Mouse (Mus musculus) embryonic facial prominence, embryonic 14.5 days (tissue): ENCODE measurements around the gene Creb5. TPM values are rescaled to one million over a fixed set of nuclear protein-coding genes. Genes with fewer than 3 reads are reported as not detected.

ENCODE experiments used
- ATAC-seq: fragments of 200-750 bp; cut with Nextera tagmentation; 2 replicates; pipeline ENCODE4 v1.8.0; 2017; ENCODE audit warnings: low read depth, moderate number of reproducible peaks, moderate TSS enrichment
- DNase-seq: peaks from one replicate; pipeline ENCODE4 v3.0.0-alpha.2; 2015; ENCODE audit warnings: low spot score
- H3K27ac ChIP-seq: fragments of 300-500 bp; sonication (generic); replicated peaks from 2 replicates; pipeline ENCODE4 v1.5.1; 2014; ENCODE audit warnings: low read depth, mild to moderate bottlenecking, low read length, moderate library complexity
- H3K27me3 ChIP-seq: fragments of 300-500 bp; sonication (generic); replicated peaks from 2 replicates; pipeline ENCODE4 v1.6.1; 2014; ENCODE audit warnings: low read length; ENCODE audit not compliant: control insufficient read depth, insufficient read depth
- H3K36me3 ChIP-seq: fragments of 300-500 bp; sonication (generic); 2 replicates; pipeline ENCODE4 v1.6.1; 2014; ENCODE audit warnings: low read length, mixed read lengths; ENCODE audit not compliant: control insufficient read depth, insufficient read depth
- H3K4me1 ChIP-seq: fragments of 300-500 bp; sonication (generic); 2 replicates; pipeline ENCODE4 v1.6.1; 2014; ENCODE audit warnings: antibody characterized with exemption, low read length; ENCODE audit not compliant: control insufficient read depth, insufficient read depth
- H3K4me2 ChIP-seq: fragments of 300-500 bp; sonication (generic); 2 replicates; pipeline ENCODE4 v1.6.1; 2014; ENCODE audit warnings: low read depth, mild to moderate bottlenecking, low read length, moderate library complexity, mixed read lengths
- H3K4me3 ChIP-seq: fragments of 300-500 bp; sonication (generic); 2 replicates; pipeline ENCODE4 v1.5.1; 2014; ENCODE audit warnings: low read depth, mild to moderate bottlenecking, low read length
- H3K9ac ChIP-seq: fragments of 300-500 bp; sonication (generic); 2 replicates; pipeline ENCODE4 v1.6.1; 2014; ENCODE audit warnings: low read depth, mild to moderate bottlenecking, low read length, moderate library complexity, mixed read lengths
- H3K9me3 ChIP-seq: fragments of 300-500 bp; sonication (generic); 2 replicates; pipeline ENCODE4 v1.6.1; 2016; ENCODE audit warnings: low read length; ENCODE audit not compliant: control insufficient read depth
- WGBS: fragments of 180-500 bp; shearing (Covaris S2); extraction: QIAGEN DNeasy Blood & Tissue Kit; methylation state at CpG from one replicate; pipeline ENCODE4 v1.1.7; 2014; 5-methylcytosine and 5-hydroxymethylcytosine counted together
- polyA plus RNA-seq: library from polyadenylated mRNA; unstranded; fragments of >200 nt; fragmentation: Nextera tagmentation; extraction: Ambion mirVana; gene quantifications from 2 replicates; pipeline ENCODE4 v1.2.1, GENCODE M21; 2014

The Creb5 gene
- polyA plus RNA-seq, 1 experiment from 2014 or later, result 22.8 TPM

- Histone ChIP-seq H3K4me1 (peaks cover 8% of the 10 kb centered on the region), H3K9ac (no peak overlapping the region), H3K36me3 (no peaks in the 10 kb centered on the region), H3K4me3 (no peak overlapping the region), H3K27me3 (no peaks in the 10 kb centered on the region), H3K27ac (no peak overlapping the region), H3K4me2 (no peak overlapping the region), H3K9me3 (no peaks in the 10 kb centered on the region)
- ATAC-seq (no peak), DNase-seq (no peak)
- 66% methylated on average over 2 of the region's 2 CpGs for WGBS
Measured at GRCm38 (mm10) chr6:53596402-53596801, 309.3 kb downstream of the Creb5 start.

- no peak overlapping the region for H3K4me3 ChIP-seq
- no peak overlapping the region for H3K27ac ChIP-seq
- DNase-seq, result no peak
- H3K4me1 ChIP-seq, result peaks cover 11% of the 10 kb centered on the region; the same call in 1 of the 2 replicates
- WGBS, result 81% methylated on average over 3 of the region's 3 CpGs
- H3K9me3 ChIP-seq, result no peaks in the 10 kb centered on the region
- H3K4me2 ChIP-seq, result no peak overlapping the region
- no peaks in the 10 kb centered on the region for H3K27me3 ChIP-seq
- H3K9ac ChIP-seq, result no peak overlapping the region
- H3K36me3 ChIP-seq, result no peaks in the 10 kb centered on the region
- no peak for ATAC-seq
Measured at GRCm38 (mm10) chr6:53603041-53603440, 316.0 kb downstream of the Creb5 start.

- H3K36me3 ChIP-seq, result no peaks in the 10 kb centered on the region
- H3K27ac ChIP-seq, result no peak overlapping the region
- peaks cover 11% of the 10 kb centered on the region; the same call in 1 of the 2 replicates for H3K4me1 ChIP-seq
- no peak overlapping the region for H3K4me3 ChIP-seq
- no peak for ATAC-seq
- H3K27me3 ChIP-seq, result no peaks in the 10 kb centered on the region
- no peak overlapping the region for H3K4me2 ChIP-seq
- no peak for DNase-seq
- H3K9ac ChIP-seq, result no peak overlapping the region
- WGBS, result 64% methylated on average over 5 of the region's 5 CpGs
- H3K9me3 ChIP-seq, result no peaks in the 10 kb centered on the region
Measured at GRCm38 (mm10) chr6:53603695-53604094, 316.6 kb downstream of the Creb5 start.

- ATAC-seq, result no peak
- Histone ChIP-seq H3K4me1 (peaks cover 11% of the 10 kb centered on the region; the same call in 1 of the 2 replicates), H3K9ac (no peak overlapping the region), H3K4me3 (no peak overlapping the region), H3K36me3 (no peaks in the 10 kb centered on the region), H3K9me3 (no peaks in the 10 kb centered on the region), H3K27ac (no peak overlapping the region), H3K27me3 (no peaks in the 10 kb centered on the region), H3K4me2 (no peak overlapping the region)
- DNase-seq, result no peak
- 54% methylated on average over 3 of the region's 3 CpGs for WGBS
Measured at GRCm38 (mm10) chr6:53604386-53604785, 317.3 kb downstream of the Creb5 start.

- 83% methylated on average over 2 of the region's 2 CpGs for WGBS
- no peak overlapping the region for H3K27ac ChIP-seq
- no peaks in the 10 kb centered on the region for H3K36me3 ChIP-seq
- peaks cover 11% of the 10 kb centered on the region; the same call in 1 of the 2 replicates for H3K4me1 ChIP-seq
- no peak for ATAC-seq
- no peaks in the 10 kb centered on the region for H3K9me3 ChIP-seq
- H3K27me3 ChIP-seq, result no peaks in the 10 kb centered on the region
- DNase-seq, result no peak
- no peak overlapping the region for H3K9ac ChIP-seq
- H3K4me3 ChIP-seq, result no peak overlapping the region
- H3K4me2 ChIP-seq, result no peak overlapping the region
Measured at GRCm38 (mm10) chr6:53605184-53605583, 318.1 kb downstream of the Creb5 start.

GRCm38 (mm10) chr6:53611451-53611945 lies 324.4 kb downstream of the Creb5 start:
- DNase-seq, result no peak
- Histone ChIP-seq H3K4me1 (peaks cover 19% of the 10 kb centered on the region; the same call in 1 of the 2 replicates), H3K4me2 (no peak overlapping the region), H3K9me3 (no peaks in the 10 kb centered on the region), H3K4me3 (no peak overlapping the region), H3K36me3 (peaks cover 7% of the 10 kb centered on the region; the same call in 1 of the 2 replicates), H3K27me3 (no peaks in the 10 kb centered on the region), H3K27ac (no peak overlapping the region), H3K9ac (no peak overlapping the region)
- WGBS, result 62% methylated on average over 5 of the region's 5 CpGs
- ATAC-seq, result no peak

GRCm38 (mm10) chr6:53612681-53613080 lies 325.6 kb downstream of the Creb5 start:
- Histone ChIP-seq H3K4me2 (peak overlapping the region; percentile 40), H3K27ac (no peak overlapping the region; the same call in 1 of the 2 replicates), H3K36me3 (peaks cover 7% of the 10 kb centered on the region; the same call in 1 of the 2 replicates), H3K9me3 (no peaks in the 10 kb centered on the region), H3K4me3 (no peak overlapping the region), H3K27me3 (no peaks in the 10 kb centered on the region), H3K9ac (no peak overlapping the region), H3K4me1 (peaks cover 19% of the 10 kb centered on the region; the same call in 1 of the 2 replicates)
- ATAC-seq (no peak), DNase-seq (no peak)
- WGBS, result 15% methylated on average over 6 of the region's 6 CpGs

GRCm38 (mm10) chr6:53615440-53616211 lies 328.6 kb downstream of the Creb5 start:
- peak; percentile 55 for DNase-seq
- no peak overlapping the region; the same call in 1 of the 2 replicates for H3K27ac ChIP-seq
- no peaks in the 10 kb centered on the region for H3K27me3 ChIP-seq
- ATAC-seq, result no peak
- WGBS, result 37% methylated on average over 9 of the region's 9 CpGs
- peaks cover 5% of the 10 kb centered on the region; the same call in 1 of the 2 replicates for H3K36me3 ChIP-seq
- no peak overlapping the region for H3K4me3 ChIP-seq
- no peak overlapping the region for H3K4me2 ChIP-seq
- peaks cover 19% of the 10 kb centered on the region; the same call in 1 of the 2 replicates for H3K4me1 ChIP-seq
- H3K9me3 ChIP-seq, result no peaks in the 10 kb centered on the region
- H3K9ac ChIP-seq, result no peak overlapping the region
